Mouse (Mus musculus) heart, adult 2 months (tissue): Measurements from ENCODE around the gene Tmem222.

ENCODE experiments used
- EP300 ChIP-seq: fragments of 200-500 bp; IDR thresholded peaks from 2 replicates; pipeline ENCODE4 v1.6.1; 2011; ENCODE audit warnings: low read depth, low read length, control low read depth; ENCODE audit not compliant: insufficient read depth
- POLR2A ChIP-seq: fragments of 200-500 bp; IDR thresholded peaks from 2 replicates; pipeline ENCODE4 v1.6.1; 2011; ENCODE audit warnings: mild to moderate bottlenecking, low read depth, low read length, control low read depth; ENCODE audit not compliant: insufficient read depth

DNA sequence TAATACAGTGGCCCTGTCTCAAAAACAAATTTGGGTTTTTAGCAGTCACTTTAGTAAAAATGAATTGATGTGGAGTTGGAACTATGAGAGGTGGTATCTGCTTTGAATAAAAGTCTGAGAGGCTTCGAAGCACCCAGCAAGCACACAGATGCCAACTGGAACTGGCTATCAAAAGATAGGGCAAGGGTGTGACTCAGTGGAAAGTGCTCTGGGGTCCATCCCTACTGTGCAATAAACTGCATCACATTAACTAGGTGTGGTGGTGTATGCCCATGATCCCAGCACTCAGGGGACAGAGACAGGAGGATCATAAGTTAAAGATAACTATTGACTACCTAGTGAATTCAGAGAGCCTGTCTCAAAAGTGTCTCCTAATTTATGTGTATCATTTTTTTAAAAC, 13.7 kb upstream of the Tmem222 start:
- no peak for TF ChIP-seq POLR2A
- TF ChIP-seq EP300, result no peak
